Mouse (Mus musculus): ENCODE data around the gene Sorbs1.

Sorbs1 gene

GRCm38 (mm10) chr19:40336694-40337093 is 176.9 kb downstream of the Sorbs1 start:
- no peak for DNase-seq

- DNase-seq: no peak
Measured at GRCm38 (mm10) chr19:40333905-40334304, 179.7 kb downstream of the Sorbs1 start.

GRCm38 (mm10) chr19:40333081-40333480 is 180.5 kb downstream of the Sorbs1 start:
- no peak for DNase-seq

GRCm38 (mm10) chr19:40332303-40332702 is 181.3 kb downstream of the Sorbs1 start:
- no peak for DNase-seq

- no peak for DNase-seq
Measured at GRCm38 (mm10) chr19:40331846-40332245, 181.7 kb downstream of the Sorbs1 start.

- no peak for DNase-seq
Measured at GRCm38 (mm10) chr19:40326126-40326525, 187.5 kb downstream of the Sorbs1 start.

- no peak for DNase-seq
Measured at GRCm38 (mm10) chr19:40325381-40325780, 188.2 kb downstream of the Sorbs1 start.

- no peak for DNase-seq
Measured at GRCm38 (mm10) chr19:40322226-40322625, 191.4 kb downstream of the Sorbs1 start.

- no peak for DNase-seq
Measured at GRCm38 (mm10) chr19:40319199-40319598, 194.4 kb downstream of the Sorbs1 start.

GRCm38 (mm10) chr19:40318511-40318910 is 195.1 kb downstream of the Sorbs1 start:
- DNase-seq: no peak

- no peak for DNase-seq
Measured at GRCm38 (mm10) chr19:40317001-40317400, 196.6 kb downstream of the Sorbs1 start.

GRCm38 (mm10) chr19:40314252-40314651 is 199.3 kb downstream of the Sorbs1 start:
- DNase-seq: no peak

GRCm38 (mm10) chr19:40311631-40312030 is 201.9 kb downstream of the Sorbs1 start:
- DNase-seq: no peak

- no peak for DNase-seq
Measured at GRCm38 (mm10) chr19:40310410-40311130, 203.0 kb downstream of the Sorbs1 start.

- DNase-seq: no peak
Measured at GRCm38 (mm10) chr19:40309911-40310310, 203.7 kb downstream of the Sorbs1 start.

- DNase-seq: no peak
Measured at GRCm38 (mm10) chr19:40307550-40307949, 206.0 kb downstream of the Sorbs1 start.

GRCm38 (mm10) chr19:40306631-40307030 is 206.9 kb downstream of the Sorbs1 start:
- DNase-seq: no peak

- no peak for DNase-seq
Measured at GRCm38 (mm10) chr19:40305456-40305855, 208.1 kb downstream of the Sorbs1 start.

- no peak for DNase-seq
Measured at GRCm38 (mm10) chr19:40302916-40303315, 210.7 kb downstream of the Sorbs1 start.

GRCm38 (mm10) chr19:40302477-40302876 is 211.1 kb downstream of the Sorbs1 start:
- no peak for DNase-seq

GRCm38 (mm10) chr19:40299983-40300759 is 213.4 kb downstream of the Sorbs1 start:
- no peak for DNase-seq

- DNase-seq: no peak
Measured at GRCm38 (mm10) chr19:40299182-40299581, 214.4 kb downstream of the Sorbs1 start.

- DNase-seq: no peak
Measured at GRCm38 (mm10) chr19:40298574-40298973, 215.0 kb downstream of the Sorbs1 start.

GRCm38 (mm10) chr19:40297798-40298144 is 215.8 kb downstream of the Sorbs1 start:
- DNase-seq: no peak
